Mouse (Mus musculus) left cerebral cortex, adult 2 months (tissue): ENCODE data around the gene Wdr81. TPM values are rescaled to one million over a fixed set of nuclear protein-coding genes. Genes with fewer than 3 reads are reported as not detected.

Experiments
- DNase-seq, 2 experiments: peaks; one replicate each; pipeline ENCODE4 v3.0.0; 2021 to 2022; ENCODE audit warnings: low spot score in 2 of 2, mixed read lengths in 1 of 2; ENCODE audit errors: extremely low spot score in 1 of 2
- H3K27ac ChIP-seq: fragments of 200-600 bp; 2 replicates; pipeline ENCODE4 v1.8.1; 2022
- H3K4me3 ChIP-seq: fragments of 200-600 bp; 2 replicates; pipeline ENCODE4 v1.8.1; 2022
- CTCF ChIP-seq: fragments of 200-600 bp; IDR thresholded peaks from 2 replicates; pipeline ENCODE4 v1.8.1; 2022; ENCODE audit warnings: antibody characterized with exemption, mild to moderate bottlenecking, moderate library complexity
- intact Hi-C: fragments of 180-260 bp; cut with DNase I; formaldehyde crosslinking; loops from one replicate; pipeline ENCODE4 v1.15.1; 2025
- microRNA-seq, 2 experiments: library from miRNA; unstranded; fragments of <30 nt; microRNA quantifications; one replicate each; pipeline ENCODE4 v1.2.0; 2021
- total RNA-seq, 2 experiments: library from RNA; stranded (reverse); gene quantifications; 2 replicates each; pipeline ENCODE4 v1.2.3; 2021

Wdr81 gene
- total RNA-seq, 2 experiments from 2014 or later = 19.5 to 20.7 TPM

GRCm38 (mm10) chr11:75406865-75407264 is 47.7 kb downstream of the Wdr81 start:
- peak; percentile 66 for TF ChIP-seq CTCF
- intact Hi-C loops = loop anchor here (10.0 kb wide), 1 partner anchor 168 kb away; no protein-coding TSS in a partner anchor
- H3K27ac ChIP-seq = no peak overlapping the region
- H3K4me3 ChIP-seq = no peak overlapping the region
- no peak for DNase-seq

- intact Hi-C loops = loop anchor here (10.0 kb wide), 1 partner anchor 169 kb away; no protein-coding TSS in a partner anchor
- no peak for DNase-seq
- Histone ChIP-seq H3K27ac (no peak overlapping the region), H3K4me3 (no peak overlapping the region)
- no peak for TF ChIP-seq CTCF
Observed at GRCm38 (mm10) chr11:75406104-75406503, 48.4 kb downstream of the Wdr81 start.

- intact Hi-C loops = loop anchor here (10.0 kb wide), 1 partner anchor 170 kb away; no protein-coding TSS in a partner anchor
- TF ChIP-seq CTCF = no peak
- no peak for DNase-seq
- no peak overlapping the region for H3K27ac ChIP-seq
- H3K4me3 ChIP-seq = no peak overlapping the region
Observed at GRCm38 (mm10) chr11:75404801-75405200, 49.7 kb downstream of the Wdr81 start.

GRCm38 (mm10) chr11:75403301-75404052 is 51.0 kb downstream of the Wdr81 start:
- intact Hi-C loops = loop anchor here (10.0 kb wide), 1 partner anchor 171 kb away; no protein-coding TSS in a partner anchor
- no peak for DNase-seq
- no peak overlapping the region for H3K27ac ChIP-seq
- no peak overlapping the region for H3K4me3 ChIP-seq
- TF ChIP-seq CTCF = no peak

GRCm38 (mm10) chr11:75402271-75402690 is 52.2 kb downstream of the Wdr81 start:
- intact Hi-C loops = loop anchor here (1.0 to 10.0 kb wide), 3 partner anchors 56 to 173 kb away; partner anchors contain the start of gene Rilp
- no peak overlapping the region for H3K4me3 ChIP-seq
- no peak overlapping the region for H3K27ac ChIP-seq
- peak; percentile 76 for TF ChIP-seq CTCF
- DNase-seq = peak in 1 of 2 experiments; percentile 29

- intact Hi-C loops = loop anchor here (10.0 kb wide), 1 partner anchor 175 kb away; no protein-coding TSS in a partner anchor
- H3K4me3 ChIP-seq = no peak overlapping the region
- TF ChIP-seq CTCF = no peak
- H3K27ac ChIP-seq = peak overlapping the region; percentile 72; the same call in 1 of the 2 replicates
- no peak for DNase-seq
Observed at GRCm38 (mm10) chr11:75400099-75400498, 54.4 kb downstream of the Wdr81 start.

GRCm38 (mm10) chr11:75399411-75399841 is 55.1 kb downstream of the Wdr81 start:
- intact Hi-C loops = loop anchor here (2.0 to 5.0 kb wide), 2 partner anchors 107 to 207 kb away; partner anchors contain the start of genes Dph1 and Rtn4rl1
- DNase-seq = peak; percentile 41 to 49
- Histone ChIP-seq H3K4me3 (no peak overlapping the region), H3K27ac (peak overlapping the region; percentile 72)
- no peak for TF ChIP-seq CTCF

- H3K27ac ChIP-seq = no peak overlapping the region
- no peak for DNase-seq
- no peak overlapping the region for H3K4me3 ChIP-seq
- intact Hi-C loops = loop anchor here (5.0 kb wide), 1 partner anchor 205 kb away; the partner anchor contains the start of genes Dph1 and Rtn4rl1
- TF ChIP-seq CTCF = no peak
Observed at GRCm38 (mm10) chr11:75397452-75397851, 57.1 kb downstream of the Wdr81 start.

GRCm38 (mm10) chr11:75395611-75396010 is 58.9 kb downstream of the Wdr81 start:
- intact Hi-C loops = loop anchor here (5.0 kb wide), 1 partner anchor 203 kb away; the partner anchor contains the start of genes Dph1 and Rtn4rl1
- DNase-seq = no peak
- TF ChIP-seq CTCF = no peak
- Histone ChIP-seq H3K27ac (no peak overlapping the region), H3K4me3 (no peak overlapping the region)

Small RNA genes lying within 50 kb of the gene (microRNA-seq; reads per million reads assigned to microRNA genes)
- 2,436 to 3,805 reads per million in 2 experiments for gene Mir22

Other genes with a start within 250 kb of the Wdr81 start
- 10 to 100 TPM; 41.9 to 42.3 TPM for gene Rpa1, start 106.4 kb downstream of the Wdr81 start, total RNA-seq
- gene Smyd4, start 106.3 kb downstream of the Wdr81 start, total RNA-seq = 10 to 100 TPM; 15.0 to 16.5 TPM
- gene Serpinf1, start 32.0 kb downstream of the Wdr81 start, total RNA-seq = 10 to 100 TPM in 1 of 2 experiments, 1 to 10 TPM in 1; 9.7 to 10.5 TPM
- under 1 TPM in 1 of 2 experiments, not detected in 1; 0.28 TPM for gene Serpinf2, start 15.1 kb downstream of the Wdr81 start, total RNA-seq
- gene Tlcd2, start 7.0 kb upstream of the Wdr81 start, total RNA-seq = under 1 TPM; 0.51 to 0.66 TPM
- gene Prpf8, start 32.1 kb upstream of the Wdr81 start, total RNA-seq = 100 to 1,000 TPM; 133 to 138 TPM
- 1 to 10 TPM in 1 of 2 experiments, under 1 TPM in 1; 0.91 to 1.4 TPM for gene Rilp, start 55.4 kb upstream of the Wdr81 start, total RNA-seq
- 1 to 10 TPM; 1.3 to 1.6 TPM for gene Scarf1, start 58.8 kb upstream of the Wdr81 start, total RNA-seq
- gene Slc43a2, start 77.0 kb upstream of the Wdr81 start, total RNA-seq = 10 to 100 TPM; 56.7 to 57.0 TPM
- gene Pitpna, start 133.4 kb upstream of the Wdr81 start, total RNA-seq = 100 to 1,000 TPM; 329 to 332 TPM
- 10 to 100 TPM; 41.0 to 42.7 TPM for gene Inpp5k, start 176.3 kb upstream of the Wdr81 start, total RNA-seq
- 10 to 100 TPM; 25.2 to 26.6 TPM for gene Myo1c, start 195.8 kb upstream of the Wdr81 start, total RNA-seq
- gene Crk, start 224.5 kb upstream of the Wdr81 start, total RNA-seq = 100 to 1,000 TPM; 126 to 133 TPM